Mouse (Mus musculus) stomach, embryonic 15.5 days (tissue): Measurements from ENCODE around the gene S100pbp. TPM values are rescaled to one million over a fixed set of nuclear protein-coding genes. Genes with fewer than 3 reads are reported as not detected.
"Not testable (repeated sequence)": the region's sequence is repeated elsewhere in the genome, so short reads cannot be mapped to it uniquely, and the experiment has no call there.

Experiments
- ATAC-seq: fragments of 200-750 bp; cut with Nextera tagmentation; 2 replicates; pipeline ENCODE4 v1.8.0; 2017; ENCODE audit warnings: low read depth, moderate number of reproducible peaks, moderate TSS enrichment; ENCODE audit not compliant: insufficient read depth, low FRiP score
- H3K27ac ChIP-seq: fragments of 300-500 bp; sonication (generic); 2 replicates; pipeline ENCODE4 v1.5.1; 2015; ENCODE audit warnings: mild to moderate bottlenecking, inconsistent platforms
- H3K27me3 ChIP-seq: fragments of 300-500 bp; sonication (generic); replicated peaks from 2 replicates; pipeline ENCODE4 v1.6.1; 2015; ENCODE audit warnings: inconsistent platforms
- H3K36me3 ChIP-seq: fragments of 300-500 bp; sonication (generic); 2 replicates; pipeline ENCODE4 v1.6.1; 2015; ENCODE audit warnings: inconsistent platforms
- H3K4me1 ChIP-seq: fragments of 300-500 bp; sonication (generic); 2 replicates; pipeline ENCODE4 v1.6.1; 2015; ENCODE audit warnings: inconsistent platforms
- H3K4me2 ChIP-seq: fragments of 300-500 bp; sonication (generic); 2 replicates; pipeline ENCODE4 v1.6.1; 2015; ENCODE audit warnings: mild to moderate bottlenecking, inconsistent platforms
- H3K4me3 ChIP-seq: fragments of 300-500 bp; sonication (generic); replicated peaks from 2 replicates; pipeline ENCODE4 v1.5.1; 2015; ENCODE audit warnings: inconsistent platforms
- H3K9ac ChIP-seq: fragments of 300-500 bp; sonication (generic); 2 replicates; pipeline ENCODE4 v1.6.1; 2015; ENCODE audit warnings: inconsistent platforms
- H3K9me3 ChIP-seq: fragments of 300-500 bp; sonication (generic); 2 replicates; pipeline ENCODE4 v1.6.1; 2016; ENCODE audit warnings: inconsistent platforms
- WGBS: fragments of 180-500 bp; shearing (Covaris S2); methylation state at CpG from one replicate; pipeline ENCODE4 v1.1.7; 2015; 5-methylcytosine and 5-hydroxymethylcytosine counted together
- polyA plus RNA-seq: library from polyadenylated mRNA; unstranded; fragments of >200 nt; fragmentation: Nextera tagmentation; extraction: Ambion mirVana; gene quantifications from 2 replicates; pipeline ENCODE4 v1.2.1, GENCODE M21; 2015

S100pbp gene
- polyA plus RNA-seq, 1 experiment from 2014 or later = 13.1 TPM

DNA sequence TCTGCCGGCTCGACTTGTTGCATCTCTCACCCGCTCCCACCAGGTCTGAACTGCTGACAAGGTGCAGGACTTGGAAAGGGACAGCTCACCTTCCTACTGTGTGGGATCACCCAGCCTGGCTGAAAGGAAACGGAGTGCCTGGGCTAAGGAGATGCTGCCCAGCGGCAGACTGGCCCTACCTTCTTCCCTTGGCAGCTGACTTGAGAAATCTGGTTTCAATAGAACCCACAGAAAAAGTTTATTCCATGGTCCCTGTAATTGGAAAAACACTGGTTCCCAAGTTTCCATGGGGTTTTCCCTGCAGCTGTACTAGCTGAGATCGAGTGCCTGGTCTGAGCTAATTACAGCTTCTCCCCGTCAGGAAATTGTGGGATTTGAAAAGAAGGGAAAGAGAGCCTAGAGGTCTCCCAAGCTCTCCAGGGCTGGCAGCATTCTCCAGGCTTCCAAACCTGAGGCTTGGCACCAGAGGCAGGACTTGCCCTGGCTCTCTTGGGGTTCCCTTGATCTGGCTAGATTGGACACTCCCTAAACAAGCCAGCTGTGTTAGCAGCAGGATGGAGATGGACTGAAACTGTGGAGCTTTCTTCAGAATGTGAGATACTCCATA is 29.1 kb upstream of the S100pbp start:
- 77% methylated on average over 7 of the region's 7 CpGs for WGBS
- no peak overlapping the region for H3K4me3 ChIP-seq
- no peak overlapping the region for H3K27ac ChIP-seq
- H3K9ac ChIP-seq = no peak overlapping the region
- peaks cover 64% of the 10 kb centered on the region for H3K36me3 ChIP-seq
- no peak for ATAC-seq
- no peak overlapping the region for H3K4me2 ChIP-seq
- H3K9me3 ChIP-seq = no peaks in the 10 kb centered on the region
- H3K4me1 ChIP-seq = no peaks in the 10 kb centered on the region
- H3K27me3 ChIP-seq = no peaks in the 10 kb centered on the region; the same call in 1 of the 2 replicates

DNA sequence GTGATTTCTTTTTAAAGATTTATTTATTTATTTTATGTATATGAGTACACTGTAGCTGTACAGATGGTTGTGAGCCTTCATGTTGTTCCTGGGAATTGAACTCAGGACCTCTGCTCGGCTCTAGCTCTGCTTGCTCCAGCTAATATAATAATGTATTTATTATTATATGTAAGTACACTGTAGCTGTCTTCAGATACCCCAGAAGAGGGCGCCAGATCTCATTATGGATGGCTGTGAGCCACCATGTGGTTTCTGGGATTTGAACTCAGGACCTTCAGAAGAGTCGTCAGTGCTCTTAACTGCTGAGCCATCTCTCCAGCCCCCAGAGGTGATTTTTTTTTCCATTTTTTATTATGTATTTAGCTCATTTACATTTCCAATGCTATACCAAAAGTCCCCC is 23.0 kb upstream of the S100pbp start:
- H3K36me3 ChIP-seq = peaks cover 55% of the 10 kb centered on the region
- not testable (repeated sequence) for H3K9ac ChIP-seq, H3K9me3 ChIP-seq, H3K4me3 ChIP-seq, ATAC-seq, H3K27ac ChIP-seq, H3K4me1 ChIP-seq, H3K4me2 ChIP-seq, H3K27me3 ChIP-seq
- 71% methylated on average over 3 of the region's 3 CpGs for WGBS

DNA sequence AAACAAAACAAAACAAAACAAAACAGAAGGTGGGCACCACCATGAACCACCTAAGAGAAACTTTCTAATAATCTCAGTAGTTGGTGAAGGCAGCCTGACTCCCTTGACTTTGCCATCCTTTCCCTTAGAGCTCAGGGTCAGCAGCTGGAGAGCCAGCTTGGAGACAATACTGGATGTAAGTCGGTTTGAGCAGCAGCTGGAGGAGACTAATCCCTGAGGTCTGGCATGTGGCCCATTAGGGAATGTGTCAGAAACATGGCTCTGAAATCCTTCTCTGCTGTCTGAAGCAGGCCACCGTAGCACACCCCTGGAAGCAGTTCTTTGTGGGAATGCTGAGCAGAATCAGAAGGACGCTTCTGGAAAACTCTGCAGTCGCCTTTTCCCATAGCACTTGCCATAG is 21.9 kb upstream of the S100pbp start:
- ATAC-seq = no peak
- peaks cover 58% of the 10 kb centered on the region for H3K36me3 ChIP-seq

DNA sequence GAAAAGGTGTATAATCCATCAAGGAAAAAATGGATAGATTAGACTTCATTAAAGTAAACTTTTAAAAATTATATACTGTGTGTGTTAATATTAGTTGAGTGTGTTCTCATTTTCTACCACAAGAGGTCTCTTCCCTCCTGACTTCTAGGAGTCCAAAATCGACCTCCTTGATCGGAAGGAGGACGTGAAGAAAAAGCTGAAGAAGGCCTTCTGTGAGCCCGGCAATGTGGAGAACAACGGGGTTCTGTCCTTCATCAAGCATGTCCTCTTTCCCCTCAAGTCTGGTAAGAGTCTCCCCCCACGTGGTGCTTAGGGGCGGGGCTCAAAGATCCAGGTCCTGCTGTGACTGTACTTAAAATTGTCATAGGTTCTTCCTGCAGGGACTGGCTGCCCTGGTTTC is 20.0 kb upstream of the S100pbp start:
- no peak overlapping the region for H3K4me2 ChIP-seq
- H3K9ac ChIP-seq = no peak overlapping the region
- H3K9me3 ChIP-seq = no peaks in the 10 kb centered on the region
- no peak overlapping the region for H3K27ac ChIP-seq
- no peak overlapping the region for H3K4me3 ChIP-seq
- peaks cover 51% of the 10 kb centered on the region for H3K36me3 ChIP-seq
- 45% methylated on average over 7 of the region's 7 CpGs for WGBS
- no peaks in the 10 kb centered on the region for H3K27me3 ChIP-seq
- ATAC-seq = no peak
- H3K4me1 ChIP-seq = no peaks in the 10 kb centered on the region

More for the DNA sequence above, 21.9 kb upstream of the S100pbp start:
- H3K4me3 ChIP-seq = no peak overlapping the region
- no peak overlapping the region for H3K9ac ChIP-seq
- no peaks in the 10 kb centered on the region for H3K4me1 ChIP-seq
- no peak overlapping the region for H3K4me2 ChIP-seq
- 64% methylated on average over 4 of the region's 4 CpGs for WGBS
- H3K9me3 ChIP-seq = no peaks in the 10 kb centered on the region
- H3K27ac ChIP-seq = no peak overlapping the region
- H3K27me3 ChIP-seq = no peaks in the 10 kb centered on the region

DNA sequence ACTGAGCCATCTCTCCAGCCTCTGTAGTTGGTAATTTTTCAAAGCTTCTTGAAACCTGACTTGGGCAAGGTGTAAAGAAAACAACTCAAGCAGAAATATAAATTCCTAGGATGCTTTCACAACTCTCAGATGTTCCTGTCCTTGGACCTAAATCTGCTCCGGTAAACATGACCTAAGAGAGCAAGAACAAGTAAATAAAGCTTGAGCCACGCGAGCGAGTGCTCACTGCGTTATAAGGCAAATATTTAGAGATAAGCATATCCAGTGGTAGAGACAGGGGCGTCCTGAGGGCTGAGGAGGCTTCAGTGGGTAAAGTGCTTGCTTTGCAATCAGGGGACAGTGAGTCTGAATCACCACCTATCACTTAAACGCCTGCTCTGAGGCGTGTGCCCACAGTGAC is 17.3 kb upstream of the S100pbp start:
- H3K4me3 ChIP-seq = no peak overlapping the region
- H3K4me1 ChIP-seq = no peaks in the 10 kb centered on the region
- H3K36me3 ChIP-seq = peaks cover 57% of the 10 kb centered on the region
- no peak overlapping the region for H3K9ac ChIP-seq
- no peak overlapping the region for H3K4me2 ChIP-seq
- no peaks in the 10 kb centered on the region for H3K27me3 ChIP-seq
- no peak for ATAC-seq
- no peak overlapping the region for H3K27ac ChIP-seq
- 51% methylated on average over 8 of the region's 8 CpGs for WGBS
- no peaks in the 10 kb centered on the region for H3K9me3 ChIP-seq

DNA sequence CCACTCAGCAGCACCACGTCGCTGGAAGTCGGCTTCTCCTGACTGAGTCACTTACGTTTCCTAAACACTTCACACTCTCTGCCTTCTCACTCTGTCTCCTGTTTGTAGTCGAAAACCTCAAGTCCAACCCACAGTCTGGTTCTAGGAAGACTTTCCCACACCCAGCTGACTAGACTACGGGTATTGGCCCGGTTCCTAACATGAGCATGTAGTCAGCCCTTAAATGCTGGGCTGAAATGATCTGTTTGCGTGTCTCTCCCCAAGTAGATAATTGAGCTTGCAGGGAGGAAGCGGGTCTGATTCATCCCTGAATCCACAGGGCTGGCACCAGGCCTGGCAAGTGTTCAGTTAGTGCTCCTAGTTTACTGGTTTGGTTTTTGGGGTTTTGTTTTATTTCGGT is 15.1 kb upstream of the S100pbp start:
- no peak for ATAC-seq
- Histone ChIP-seq H3K27ac (no peak overlapping the region), H3K4me3 (no peak overlapping the region), H3K4me1 (no peaks in the 10 kb centered on the region), H3K36me3 (peaks cover 56% of the 10 kb centered on the region), H3K4me2 (no peak overlapping the region), H3K9ac (no peak overlapping the region), H3K9me3 (no peaks in the 10 kb centered on the region), H3K27me3 (no peaks in the 10 kb centered on the region)
- 89% methylated on average over 10 of the region's 10 CpGs for WGBS

DNA sequence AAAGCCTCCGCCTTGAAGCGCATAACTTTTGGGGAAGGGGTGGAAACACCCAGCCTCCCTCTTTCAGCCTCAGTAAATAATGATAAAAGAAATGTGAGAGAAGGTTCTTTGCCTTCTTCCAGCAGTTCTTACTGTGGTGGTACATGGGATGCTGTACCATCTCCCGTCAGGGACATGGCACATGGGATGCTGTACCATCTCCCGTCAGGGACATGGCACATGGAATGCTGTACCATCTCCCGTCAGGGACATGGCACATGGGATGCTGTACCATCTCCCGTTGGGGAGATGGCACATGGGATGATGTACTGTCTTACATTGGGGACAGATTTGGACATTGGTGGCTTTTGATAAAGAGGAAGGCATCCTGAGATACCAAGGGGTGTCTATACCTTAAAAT is 8.0 kb upstream of the S100pbp start:
- Histone ChIP-seq H3K4me2 (no peak overlapping the region), H3K27ac (no peak overlapping the region), H3K9ac (no peak overlapping the region), H3K9me3 (no peaks in the 10 kb centered on the region), H3K27me3 (no peaks in the 10 kb centered on the region), H3K4me1 (no peaks in the 10 kb centered on the region), H3K4me3 (no peak overlapping the region), H3K36me3 (peaks cover 22% of the 10 kb centered on the region)
- no peak for ATAC-seq
- 97% methylated on average over 6 of the region's 6 CpGs for WGBS

DNA sequence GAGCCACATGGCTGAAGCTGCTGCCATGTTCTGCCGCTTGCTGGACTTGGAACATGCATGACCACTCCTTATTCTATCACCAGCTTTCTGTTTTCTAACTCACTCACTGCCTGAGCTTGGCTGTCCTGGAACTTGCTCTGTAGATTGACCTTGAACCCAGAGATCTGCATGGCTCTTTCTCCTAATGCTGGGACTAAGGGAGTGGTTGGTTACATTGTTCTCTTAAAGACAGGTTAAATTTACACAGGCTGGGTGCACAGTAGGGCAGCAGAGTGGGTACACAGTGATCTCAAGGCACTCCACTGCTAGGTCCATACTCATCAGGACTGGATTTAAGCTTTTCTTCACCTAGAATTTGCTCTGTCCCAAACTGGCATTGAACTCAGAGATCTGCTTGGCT is 4.8 kb upstream of the S100pbp start:
- H3K9ac ChIP-seq = no peak overlapping the region
- H3K4me2 ChIP-seq = no peak overlapping the region
- peaks cover 15% of the 10 kb centered on the region for H3K36me3 ChIP-seq
- ATAC-seq = no peak
- no peaks in the 10 kb centered on the region for H3K27me3 ChIP-seq
- H3K9me3 ChIP-seq = no peaks in the 10 kb centered on the region
- H3K4me1 ChIP-seq = peaks cover 12% of the 10 kb centered on the region
- H3K27ac ChIP-seq = no peak overlapping the region
- no peak overlapping the region for H3K4me3 ChIP-seq
- WGBS = 85% methylated on average over 1 of the region's 1 CpGs

DNA sequence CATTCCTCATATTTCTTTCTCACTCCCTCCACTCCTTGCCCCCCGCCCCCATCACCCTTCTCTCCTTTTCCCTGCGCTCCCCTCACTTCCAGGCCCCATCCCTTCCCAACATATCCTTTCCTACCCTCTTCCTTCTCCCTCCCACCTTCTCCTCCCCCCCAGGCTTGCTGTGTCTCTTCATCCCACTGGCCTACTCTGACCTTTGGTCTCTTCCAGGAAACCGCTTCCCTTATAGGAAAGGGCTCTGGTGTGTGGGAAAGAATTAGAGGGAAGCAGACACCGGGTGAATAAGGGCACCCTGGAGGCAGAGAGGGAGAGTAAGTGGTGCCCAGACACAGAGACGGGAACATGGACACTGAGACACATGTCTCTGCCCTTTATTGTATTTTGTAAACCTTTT is 2.2 kb upstream of the S100pbp start:
- no peak overlapping the region for H3K27ac ChIP-seq
- no peak overlapping the region for H3K9ac ChIP-seq
- H3K9me3 ChIP-seq = no peaks in the 10 kb centered on the region
- WGBS = 76% methylated on average over 5 of the region's 5 CpGs
- H3K36me3 ChIP-seq = peaks cover 2% of the 10 kb centered on the region; the same call in 1 of the 2 replicates
- no peak for ATAC-seq
- H3K4me1 ChIP-seq = peaks cover 12% of the 10 kb centered on the region
- peak overlapping the region; percentile 65; the same call in 1 of the 2 replicates for H3K4me2 ChIP-seq
- peak overlapping the region; percentile 92; the same call in 1 of the 2 replicates for H3K4me3 ChIP-seq
- H3K27me3 ChIP-seq = no peaks in the 10 kb centered on the region

DNA sequence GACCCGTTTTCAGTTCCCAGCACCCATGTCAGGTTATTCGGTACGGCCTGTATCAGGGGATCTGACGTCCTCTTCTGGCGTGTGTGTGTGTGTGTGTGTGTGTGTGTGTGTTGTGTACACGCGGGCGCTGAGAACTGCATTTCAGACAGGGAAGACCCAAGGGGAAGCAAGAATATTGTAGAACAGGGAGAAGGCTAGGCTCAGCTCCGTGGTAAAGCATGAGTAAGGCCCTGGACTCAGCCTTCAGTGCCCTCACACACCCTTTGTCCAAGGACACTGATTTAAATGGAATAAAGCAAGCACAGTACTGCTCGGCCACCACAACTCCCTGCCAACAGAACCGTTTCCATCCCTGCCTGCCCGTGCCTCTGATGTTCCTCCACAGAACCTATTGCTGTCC is 1.0 kb upstream of the S100pbp start:
- WGBS = 2% methylated on average over 12 of the region's 12 CpGs
- peak overlapping the region; percentile 92 for H3K4me3 ChIP-seq

DNA sequence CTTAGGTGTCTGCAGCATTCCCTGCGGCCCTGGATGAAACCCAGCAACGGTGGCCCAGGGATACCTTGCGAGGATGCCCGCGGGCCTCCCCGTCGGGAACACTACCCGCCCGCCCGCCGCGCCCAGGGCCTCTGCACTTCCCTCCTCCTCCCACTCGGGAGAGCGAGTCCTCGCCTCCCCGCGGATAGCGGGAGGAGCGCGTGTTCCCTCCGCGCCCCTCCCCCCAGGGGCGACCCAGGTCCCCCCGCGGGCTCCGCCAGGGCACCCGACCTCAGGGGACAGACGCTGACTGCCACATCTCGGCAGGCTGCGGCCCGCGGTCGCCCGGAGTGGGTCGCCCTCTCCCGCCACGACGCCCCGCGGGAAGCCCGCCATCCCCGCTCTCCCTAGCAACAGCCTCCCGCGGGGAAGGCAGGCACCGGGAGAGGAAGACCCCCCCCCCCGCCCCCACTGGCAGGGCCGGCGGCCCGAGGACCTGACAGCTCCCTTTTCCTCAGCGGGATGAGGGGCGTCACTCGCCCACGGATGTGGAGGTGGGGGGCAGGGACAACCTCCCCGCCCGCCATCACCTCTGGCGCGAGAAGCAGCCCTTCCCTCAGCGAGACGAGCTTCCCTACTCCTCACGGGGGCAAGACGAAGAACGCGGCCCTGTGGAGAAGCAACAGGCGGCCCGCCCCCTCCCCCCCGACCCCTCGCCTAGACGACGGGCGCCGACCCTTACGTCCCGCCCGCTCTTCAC is 555 bp downstream of the S100pbp start:
- H3K4me3 ChIP-seq = peak overlapping the region; percentile 92
- H3K4me2 ChIP-seq = peak overlapping the region; percentile 69
- WGBS = under 1% methylated on average over 66 of the region's 74 CpGs
- peak; percentile 11; the same call in 1 of the 2 replicates for ATAC-seq
- peak overlapping the region; percentile 81 for H3K27ac ChIP-seq
- H3K4me1 ChIP-seq = peaks cover 12% of the 10 kb centered on the region
- H3K9ac ChIP-seq = peak overlapping the region; percentile 71
- no peaks in the 10 kb centered on the region for H3K36me3 ChIP-seq
- no peaks in the 10 kb centered on the region for H3K9me3 ChIP-seq
- H3K27me3 ChIP-seq = no peaks in the 10 kb centered on the region

More for the DNA sequence above, 1.0 kb upstream of the S100pbp start:
- peak overlapping the region; percentile 89 for H3K27ac ChIP-seq
- ATAC-seq = no peak
- no peaks in the 10 kb centered on the region for H3K36me3 ChIP-seq
- peak overlapping the region; percentile 65 for H3K4me2 ChIP-seq
- H3K4me1 ChIP-seq = peaks cover 12% of the 10 kb centered on the region
- no peaks in the 10 kb centered on the region for H3K9me3 ChIP-seq
- peak overlapping the region; percentile 67; the same call in 1 of the 2 replicates for H3K9ac ChIP-seq
- no peaks in the 10 kb centered on the region for H3K27me3 ChIP-seq

DNA sequence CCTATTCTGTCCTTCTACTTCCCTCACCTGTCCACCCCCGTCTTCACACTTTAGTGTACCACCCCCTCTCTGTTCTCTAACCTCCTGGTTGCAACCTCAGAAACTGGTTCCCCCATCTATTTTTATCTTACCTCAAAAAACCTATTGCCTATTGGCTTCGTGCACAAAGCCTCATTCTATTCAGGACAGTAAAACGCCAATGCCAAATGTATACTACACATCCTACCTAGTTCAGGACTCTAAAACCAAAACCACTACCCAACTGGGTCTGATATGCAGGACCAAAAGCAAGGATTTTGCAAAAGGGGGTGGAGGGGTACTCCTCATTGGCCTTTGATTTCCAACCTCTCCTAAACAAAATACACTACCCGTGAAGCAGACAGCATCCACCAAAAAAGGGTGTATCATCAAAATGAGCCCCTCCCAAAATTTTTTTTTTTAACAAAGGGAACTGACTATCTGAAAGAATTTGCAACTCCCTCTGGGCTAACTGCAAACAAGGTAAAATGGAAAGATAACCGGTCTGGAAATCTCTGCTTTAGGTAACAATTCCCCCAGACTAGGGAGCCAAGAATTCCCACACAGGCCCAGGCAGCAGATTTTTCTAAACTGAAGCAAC is 1.4 kb downstream of the S100pbp start:
- Histone ChIP-seq H3K4me1 (peaks cover 12% of the 10 kb centered on the region), H3K27ac (peak overlapping the region; percentile 81; the same call in 1 of the 2 replicates), H3K9ac (peak overlapping the region; percentile 71; the same call in 1 of the 2 replicates), H3K27me3 (no peaks in the 10 kb centered on the region), H3K36me3 (no peaks in the 10 kb centered on the region), H3K4me2 (peak overlapping the region; percentile 69), H3K4me3 (peak overlapping the region; percentile 92), H3K9me3 (no peaks in the 10 kb centered on the region)
- ATAC-seq = no peak
- WGBS = 34% methylated on average over 5 of the region's 5 CpGs
